Mouse (Mus musculus) left cerebral cortex, adult 8-10 months (tissue): Measurements from ENCODE around the gene Slc6a19. TPM values are rescaled to one million over a fixed set of nuclear protein-coding genes. Genes with fewer than 3 reads are reported as not detected.
"Not testable (repeated sequence)": the region's sequence is repeated elsewhere in the genome, so short reads cannot be mapped to it uniquely, and the experiment has no call there.

Experiments used
- DNase-seq, 2 experiments: peaks; one replicate each; pipeline ENCODE4 v3.0.0; 2022; ENCODE audit warnings: low spot score in 2 of 2
- total RNA-seq, 4 experiments: library from RNA; stranded (reverse); gene quantifications; 2 replicates each; pipeline ENCODE4 v1.2.4; 2022

Gene Slc6a19
- under 1 TPM in 2 of 4 experiments, not detected in 2; 0.17 to 0.18 TPM for total RNA-seq

- no peak for DNase-seq
Observed at GRCm38 (mm10) chr13:73704694-73705325, at the start of gene Slc6a19. Slc6a19 (minus strand) TSS chr13:73704865.

GRCm38 (mm10) chr13:73751284-73751683 lies 46.6 kb upstream of the Slc6a19 start:
- no peak for DNase-seq

DNA sequence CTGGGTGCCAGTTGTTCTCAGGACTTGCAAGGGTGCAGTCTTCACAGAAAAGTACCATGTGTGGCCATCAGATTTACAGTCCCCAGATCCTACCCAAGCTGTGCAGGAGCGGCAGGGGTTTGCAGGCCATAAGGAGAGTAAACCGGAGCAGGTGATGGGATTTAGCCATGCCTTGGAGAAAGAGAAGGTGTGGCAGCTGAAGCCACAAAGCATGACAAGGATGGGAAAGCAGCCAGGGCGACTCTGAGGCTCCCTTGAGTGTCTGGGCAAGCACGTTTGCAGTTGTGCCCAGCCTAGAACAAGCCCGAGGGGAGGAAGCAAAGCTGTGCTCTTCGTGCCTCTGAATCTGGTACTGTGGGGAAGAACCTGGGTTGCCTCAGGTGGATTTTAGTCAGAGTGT lies 45.8 kb upstream of the Slc6a19 start:
- DNase-seq, result no peak

DNA sequence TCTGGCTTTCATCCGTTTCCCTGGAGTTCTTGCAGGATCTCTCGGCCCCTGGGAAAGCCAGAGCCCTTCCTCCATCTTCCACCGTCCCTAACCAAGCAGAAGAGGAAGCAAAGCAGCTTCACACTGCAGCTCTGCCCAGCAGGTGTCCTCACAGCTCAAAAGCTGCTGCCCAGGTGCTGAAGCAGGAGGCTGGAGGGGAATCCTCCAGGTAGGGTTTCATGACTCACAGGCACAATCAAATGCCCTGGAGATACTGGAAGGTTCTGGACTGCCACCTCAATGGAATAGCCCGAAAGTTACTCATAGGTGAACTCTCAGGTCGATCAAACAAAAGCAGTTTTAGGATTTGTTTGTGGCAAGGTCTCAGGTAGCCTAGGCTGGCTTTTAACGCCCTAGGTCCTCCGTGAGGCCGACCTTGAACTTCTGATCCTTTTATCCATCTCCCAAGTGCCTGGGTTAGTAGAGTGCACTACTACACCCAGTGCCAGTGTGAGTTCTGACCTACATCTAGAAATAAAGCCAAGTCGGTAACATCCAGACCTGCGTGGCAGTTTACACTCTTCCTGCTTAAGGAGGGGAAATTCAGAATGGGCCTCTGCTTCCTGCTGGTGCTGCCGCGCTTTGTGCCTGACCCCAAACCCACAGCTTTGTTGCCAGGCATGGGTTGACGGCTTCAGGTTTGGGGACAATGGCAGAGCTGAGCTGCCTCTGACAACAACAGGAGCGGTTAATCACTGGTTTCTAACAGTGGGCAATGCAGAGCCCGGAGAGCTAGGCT lies 44.2 kb upstream of the Slc6a19 start:
- DNase-seq, result no peak

DNA sequence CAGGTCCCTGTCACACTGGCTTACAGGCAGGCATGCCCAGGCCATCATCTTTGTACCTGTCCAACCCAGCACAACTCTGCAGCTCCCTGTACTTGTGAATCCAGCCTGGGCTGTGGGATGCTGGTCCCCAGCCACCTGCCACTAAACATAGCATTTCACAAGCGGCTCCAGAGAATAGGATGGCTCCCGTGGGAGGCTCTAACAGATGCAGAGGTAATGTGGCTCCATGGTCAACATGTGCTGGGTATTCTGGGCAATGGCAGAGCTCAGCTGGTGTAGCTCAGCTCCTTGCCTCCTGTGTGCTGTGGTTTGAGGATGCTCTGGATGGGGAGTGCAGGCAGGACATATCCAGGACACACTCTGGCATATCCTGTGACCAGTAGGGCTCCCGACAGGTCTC lies 39.0 kb upstream of the Slc6a19 start:
- peak in 1 of 2 experiments; percentile 39 for DNase-seq

DNA sequence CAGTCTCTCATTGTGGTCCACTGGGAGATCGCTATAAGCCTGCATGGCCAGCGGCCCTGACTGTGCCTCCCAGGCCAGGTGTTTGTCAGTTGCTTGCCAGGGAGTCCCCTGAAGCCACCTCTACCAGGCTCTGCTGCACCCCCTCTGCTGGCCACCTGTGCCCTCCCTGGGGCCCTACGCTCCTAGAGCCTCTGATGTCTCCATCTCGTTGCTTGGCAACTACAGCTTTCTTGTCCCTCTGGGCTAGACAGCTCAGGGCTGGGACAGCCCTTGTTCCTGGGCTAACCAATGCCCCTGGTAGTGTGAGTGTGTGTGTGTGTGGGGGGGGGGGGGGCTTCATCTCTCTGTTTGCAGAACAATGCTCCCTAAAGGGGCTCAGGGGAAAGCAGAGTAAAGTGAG lies 38.3 kb upstream of the Slc6a19 start:
- DNase-seq, result no peak

DNA sequence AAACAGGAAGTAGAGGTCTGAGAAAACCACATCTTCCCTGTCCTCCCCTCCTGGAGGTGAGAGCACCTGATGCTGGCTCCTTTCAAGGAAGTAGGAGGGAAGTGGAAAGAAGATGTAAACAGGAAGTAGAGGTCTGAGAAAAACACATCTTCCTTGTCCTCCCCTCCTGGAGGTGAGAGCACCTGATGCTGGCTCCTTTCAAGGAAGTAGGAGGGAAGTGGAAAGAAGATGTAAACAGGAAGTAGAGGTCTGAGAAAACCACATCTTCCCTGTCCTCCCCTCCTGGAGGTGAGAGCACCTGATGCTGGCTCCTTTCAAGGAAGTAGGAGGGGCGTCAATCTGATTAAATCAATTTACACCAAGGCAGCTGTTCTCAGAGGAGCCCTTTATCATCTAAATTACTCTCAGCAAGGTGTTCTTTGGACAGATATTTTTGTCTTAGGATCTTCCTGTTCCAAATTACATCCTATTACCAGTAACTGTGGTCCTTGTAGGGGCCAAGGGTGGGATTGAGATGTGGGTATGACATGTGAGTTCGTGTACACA lies 35.8 kb upstream of the Slc6a19 start:
- not testable (repeated sequence) for DNase-seq

DNA sequence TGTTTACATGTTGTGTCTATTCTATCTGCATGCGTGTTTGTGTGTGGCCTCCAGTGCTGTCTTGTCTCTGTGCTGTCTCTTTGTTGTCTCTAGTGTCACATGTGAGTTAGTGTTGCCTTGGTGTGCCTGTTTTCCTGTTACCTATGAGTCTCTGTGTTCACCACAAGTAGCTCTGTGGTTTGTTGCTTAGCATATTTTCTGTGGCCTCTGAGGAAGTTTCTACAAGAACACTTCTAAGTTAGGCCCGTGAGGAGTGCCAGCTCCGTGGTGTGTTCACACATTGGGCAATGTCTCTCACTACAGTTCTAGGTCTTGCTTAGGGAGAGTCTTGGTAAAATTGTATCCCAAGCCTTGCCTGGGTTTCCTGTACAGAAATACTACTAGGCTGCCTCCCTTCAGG lies 32.3 kb upstream of the Slc6a19 start:
- DNase-seq, result no peak

GRCm38 (mm10) chr13:73735928-73736327 lies 31.3 kb upstream of the Slc6a19 start:
- no peak for DNase-seq

GRCm38 (mm10) chr13:73735270-73735669 lies 30.6 kb upstream of the Slc6a19 start:
- DNase-seq, result no peak

- no peak for DNase-seq
Observed at GRCm38 (mm10) chr13:73734379-73734778, 29.7 kb upstream of the Slc6a19 start.

DNA sequence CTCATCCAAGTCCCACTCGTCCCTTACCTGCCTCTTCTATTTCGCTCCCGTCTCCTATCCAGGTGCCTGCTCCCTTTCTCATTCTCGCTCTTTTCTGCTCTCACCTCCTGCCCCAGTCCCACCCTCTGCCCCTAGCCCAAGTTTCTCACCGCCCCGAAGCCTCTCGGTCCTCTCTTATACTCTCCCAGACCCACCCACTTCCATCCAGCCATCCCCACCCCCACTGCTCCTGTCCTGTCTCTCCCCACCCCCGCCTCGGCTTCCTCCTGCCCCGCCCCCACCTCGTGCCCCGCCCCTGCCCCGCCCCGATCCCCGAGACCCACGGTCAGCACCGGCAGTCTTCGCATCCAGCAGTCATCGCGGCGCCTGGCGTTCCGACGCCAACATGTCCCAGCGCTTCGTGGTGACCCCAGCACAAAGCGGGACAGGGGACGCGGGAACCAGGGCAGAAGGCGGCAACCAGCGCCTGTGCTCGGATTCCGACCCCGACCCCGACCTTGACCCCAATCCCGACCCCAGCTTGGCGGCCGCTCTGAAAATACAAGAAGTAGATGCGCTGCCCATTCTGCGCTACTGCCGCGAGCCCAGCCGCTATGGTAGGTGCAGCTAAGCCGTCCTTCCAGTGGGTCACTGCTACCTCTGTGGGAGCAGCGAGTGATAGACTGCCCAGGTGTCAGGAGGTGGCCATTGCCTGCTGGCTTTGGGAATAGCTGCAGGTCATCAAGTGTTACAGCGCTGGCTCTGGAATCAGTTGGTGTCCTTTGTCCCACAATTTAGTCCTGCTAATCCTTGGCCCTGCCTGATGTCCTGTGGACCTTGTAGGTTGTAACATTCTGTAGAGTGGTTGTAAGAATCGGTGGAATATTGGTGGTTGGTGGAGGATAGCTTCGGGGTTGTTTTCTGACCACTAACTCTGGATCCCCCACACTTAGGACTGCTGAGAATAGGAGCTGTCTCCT lies 28.4 kb upstream of the Slc6a19 start, which contains the start of gene Slc12a7:
Gene Slc12a7, plus strand, starts transcription at position 353 of the 959 bp plus-strand sequence.
- DNase-seq, result no peak

DNA sequence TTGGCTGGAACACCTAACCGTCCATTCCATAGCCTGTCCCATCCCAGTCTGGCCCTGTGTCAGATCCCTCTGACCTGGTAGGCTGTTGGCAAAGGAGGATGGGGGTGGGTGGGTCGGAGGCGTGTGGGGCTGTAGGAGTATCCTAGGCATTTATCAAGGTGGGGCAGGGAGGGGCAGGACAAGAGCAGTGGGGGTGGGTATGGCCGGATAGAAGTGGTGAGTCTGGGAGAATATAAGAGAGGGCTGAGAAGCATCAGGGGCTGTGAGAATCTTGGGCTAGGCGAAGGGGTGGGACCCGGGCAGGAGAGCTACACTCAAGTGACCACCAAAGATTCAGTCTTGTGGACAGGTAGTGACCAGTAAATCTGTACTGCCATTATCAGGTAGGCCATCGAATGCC lies 27.6 kb upstream of the Slc6a19 start:
- DNase-seq, result no peak

GRCm38 (mm10) chr13:73730913-73731312 lies 26.2 kb upstream of the Slc6a19 start:
- DNase-seq, result no peak

DNA sequence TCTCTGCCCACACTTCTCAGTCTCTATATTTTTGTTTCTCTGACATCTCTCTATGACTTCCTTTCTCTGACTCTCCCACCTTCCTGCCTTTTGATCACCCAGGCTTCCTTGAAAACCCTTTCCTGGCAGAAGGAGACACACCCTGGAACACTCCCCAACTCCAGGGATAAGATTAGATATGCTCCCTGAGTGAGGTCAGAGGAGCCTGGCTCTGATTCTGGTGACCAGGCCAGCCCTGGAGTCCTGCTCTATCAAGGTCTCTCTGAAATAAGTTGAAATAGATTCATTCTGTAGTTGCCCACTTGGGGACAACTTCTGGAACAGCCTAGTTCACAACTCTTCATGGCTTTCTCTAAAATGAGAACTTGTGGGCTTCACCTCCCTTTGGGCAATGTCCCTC lies 24.0 kb upstream of the Slc6a19 start:
- no peak for DNase-seq

DNA sequence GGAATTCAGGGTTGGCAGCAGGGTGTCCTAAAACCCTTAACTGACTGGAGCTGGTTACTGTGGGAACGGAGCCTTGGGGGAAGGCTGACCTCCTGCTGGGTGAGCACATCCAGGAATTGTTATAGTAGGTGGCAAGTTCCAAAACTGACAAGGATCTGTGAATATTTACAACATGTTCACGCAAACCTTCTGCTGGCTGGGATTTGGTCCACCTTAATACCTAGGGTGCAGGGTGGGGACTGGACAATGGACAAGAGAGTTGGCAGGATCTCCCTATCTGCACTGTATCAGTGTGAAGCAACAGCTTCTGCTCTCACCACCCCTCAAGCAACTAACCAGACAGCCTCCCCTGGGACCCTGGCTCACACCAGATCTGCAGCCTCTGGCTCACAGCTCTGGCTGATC lies 23.0 kb upstream of the Slc6a19 start:
- no peak for DNase-seq

DNA sequence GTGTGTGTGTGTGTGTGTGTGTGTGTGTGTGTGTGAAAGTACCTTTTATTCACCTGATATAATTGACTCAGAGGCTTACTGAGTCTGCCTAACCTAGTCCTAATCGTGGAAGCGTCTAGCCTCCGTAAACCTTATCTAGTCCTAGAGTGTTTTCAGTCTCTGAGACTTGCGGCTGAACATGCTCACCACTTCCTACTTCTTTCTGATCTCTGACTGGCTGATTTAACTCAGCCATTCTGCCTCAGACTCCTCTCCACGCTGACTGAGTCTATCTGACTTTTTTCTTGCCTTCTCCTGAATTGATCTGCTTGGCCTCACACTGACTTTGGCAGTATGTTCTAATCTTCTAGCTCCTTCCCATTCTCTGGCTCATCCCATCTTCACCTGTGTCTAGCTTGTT lies 20.6 kb upstream of the Slc6a19 start:
- DNase-seq, result no peak

DNA sequence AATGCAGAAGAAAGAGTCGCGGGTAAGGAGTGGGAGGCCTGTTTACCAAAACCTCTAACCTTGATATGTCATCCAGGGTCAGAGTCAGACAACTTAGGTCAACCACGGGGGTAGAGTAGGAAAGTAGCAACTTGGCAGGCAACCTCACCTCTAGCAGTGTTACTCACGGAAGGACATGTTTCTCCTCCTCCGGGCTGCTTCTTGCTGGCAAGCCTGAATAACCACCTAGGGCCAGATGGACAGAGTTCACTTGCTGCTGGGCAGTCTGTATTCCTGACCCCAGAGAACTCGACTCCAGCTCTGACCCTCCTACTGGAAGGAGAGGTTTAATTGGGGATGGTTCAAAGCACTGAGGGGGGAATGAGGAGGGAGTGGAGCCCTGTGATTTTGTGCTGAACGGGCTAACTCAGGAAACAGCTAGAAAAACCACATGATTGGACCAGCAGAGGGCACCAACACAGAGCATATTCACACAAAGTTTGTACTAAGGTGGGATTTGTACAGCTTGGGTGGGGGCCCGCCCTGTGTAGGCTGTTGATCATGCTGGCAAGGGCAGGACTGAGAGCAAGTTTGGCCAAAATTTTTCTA lies 18.5 kb upstream of the Slc6a19 start:
- no peak for DNase-seq

DNA sequence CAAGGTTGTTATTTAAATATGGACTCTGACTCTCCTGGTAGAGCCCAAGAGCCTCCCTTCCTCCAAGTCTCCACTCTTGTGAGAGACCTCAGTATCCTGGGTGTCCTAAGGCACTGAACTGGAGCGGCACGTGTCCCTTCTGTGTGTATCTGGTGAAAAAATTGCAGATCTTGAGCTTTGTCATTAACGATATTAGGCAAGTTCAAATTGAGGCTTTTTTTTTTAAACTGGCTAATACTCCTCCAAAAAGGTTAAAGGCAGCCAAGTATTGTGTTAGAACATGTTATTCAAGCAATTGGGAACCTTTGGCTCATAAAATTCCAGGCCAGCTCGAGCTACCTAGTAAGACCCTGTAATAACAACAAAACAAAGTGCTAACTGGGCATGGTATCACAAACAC lies 15.6 kb upstream of the Slc6a19 start:
- DNase-seq, result no peak

DNA sequence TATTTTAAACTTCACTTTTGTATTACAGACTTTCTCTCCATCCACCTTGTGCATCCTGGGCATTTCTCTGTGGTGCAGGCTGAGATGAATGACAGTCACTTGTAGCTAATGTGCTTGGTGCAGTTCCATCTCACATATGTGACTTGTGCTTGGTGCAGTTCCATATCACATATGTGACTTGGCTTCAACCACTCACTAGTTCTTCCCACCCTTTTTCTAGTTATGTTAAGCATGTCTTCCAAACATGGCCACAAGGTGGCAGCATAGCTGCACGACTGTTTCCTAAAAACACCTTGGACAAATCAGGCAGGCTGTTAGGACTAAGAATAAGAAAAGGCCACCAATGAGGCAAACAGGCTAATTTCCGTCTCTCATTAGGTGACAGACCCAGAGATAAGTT lies 13.6 kb upstream of the Slc6a19 start:
- peak; percentile 36 to 75 for DNase-seq

DNA sequence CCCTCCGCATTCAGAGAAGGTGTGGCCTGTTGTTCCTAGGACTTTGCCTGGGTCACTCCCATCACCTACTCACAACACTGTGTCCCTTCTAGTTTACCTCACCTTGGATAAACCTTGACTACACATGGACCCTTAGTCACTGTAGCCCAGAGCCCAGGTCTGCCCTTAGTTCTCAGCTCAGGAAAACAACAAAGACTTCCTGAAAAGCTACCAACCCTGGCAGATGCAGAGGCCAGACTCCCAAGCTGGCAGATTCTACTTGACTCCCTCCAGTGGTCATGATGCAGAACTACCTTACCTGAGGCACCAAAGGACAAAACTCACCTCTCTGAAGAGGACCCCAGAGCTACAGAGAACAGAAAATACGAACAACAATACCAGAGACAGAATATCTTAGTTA lies 9.4 kb upstream of the Slc6a19 start:
- no peak for DNase-seq
